Mouse (Mus musculus): ENCODE measurements at regions not wholly inside any gene's neighbourhood (a gene's known extent, or its start where the extent isn't known, plus 50 kb on each side); places are given as distances from the start of the nearest gene placed in this dataset.

GRCm38 (mm10) chr15:44288181-44288580 is 4154.0 kb downstream of the 9330182O14Rik start:
- Histone ChIP-seq H3K27ac (replicated peaks) (no peak overlapping the region), H3K4me1 (no peaks in the 10 kb centered on the region), H3K9me3 (replicated peaks) (no peaks in the 10 kb centered on the region), H3K36me3 (no peaks in the 10 kb centered on the region), H3K27me3 (ENCODE audit: low read depth, poor library complexity, severe bottlenecking) (no peaks in the 10 kb centered on the region), H3K4me3 (no peak overlapping the region)
- no peak for DNase-seq (ENCODE audit: low spot score)
- WGBS: 90% methylated on average over 1 of the region's 1 CpGs

- H3K27ac ChIP-seq (replicated peaks): no peak overlapping the region
- H3K27me3 ChIP-seq (ENCODE audit: low read depth, poor library complexity, severe bottlenecking): no peaks in the 10 kb centered on the region
- no peak for DNase-seq (ENCODE audit: low spot score)
- H3K9me3 ChIP-seq (replicated peaks): no peaks in the 10 kb centered on the region
- WGBS: 81% methylated on average over 4 of the region's 4 CpGs
- no peaks in the 10 kb centered on the region for H3K36me3 ChIP-seq
- H3K4me1 ChIP-seq: no peaks in the 10 kb centered on the region
- H3K4me3 ChIP-seq: no peak overlapping the region
Measured at GRCm38 (mm10) chr15:44288704-44289103, 4154.5 kb downstream of the 9330182O14Rik start.

DNA sequence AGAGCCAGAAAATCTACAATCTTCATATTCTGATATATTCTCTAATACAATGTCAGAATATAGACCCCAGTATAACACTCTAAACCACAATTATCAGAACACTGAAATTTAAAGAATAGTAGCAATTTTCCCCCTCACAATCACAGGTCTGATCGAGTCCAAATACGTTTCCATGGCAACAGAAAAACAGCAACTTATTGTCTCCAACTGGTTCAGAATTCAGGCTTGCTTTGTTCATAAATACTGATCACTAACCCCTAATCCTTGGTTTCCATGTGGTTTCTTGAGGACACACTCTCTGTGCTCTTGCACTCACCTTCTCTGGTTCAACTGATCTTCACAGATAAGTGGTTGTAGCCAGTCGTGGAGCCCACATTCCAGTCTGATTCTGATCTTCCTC is 4167.3 kb downstream of the 9330182O14Rik start:
- no peak for DNase-seq (ENCODE audit: low spot score)
- no peaks in the 10 kb centered on the region for H3K9me3 ChIP-seq (replicated peaks)
- no peak overlapping the region for H3K4me3 ChIP-seq
- WGBS: 75% methylated on average over 3 of the region's 3 CpGs
- H3K36me3 ChIP-seq: no peaks in the 10 kb centered on the region
- no peaks in the 10 kb centered on the region for H3K4me1 ChIP-seq
- H3K27ac ChIP-seq (replicated peaks): no peak overlapping the region
- no peaks in the 10 kb centered on the region for H3K27me3 ChIP-seq (ENCODE audit: low read depth, poor library complexity, severe bottlenecking)

DNA sequence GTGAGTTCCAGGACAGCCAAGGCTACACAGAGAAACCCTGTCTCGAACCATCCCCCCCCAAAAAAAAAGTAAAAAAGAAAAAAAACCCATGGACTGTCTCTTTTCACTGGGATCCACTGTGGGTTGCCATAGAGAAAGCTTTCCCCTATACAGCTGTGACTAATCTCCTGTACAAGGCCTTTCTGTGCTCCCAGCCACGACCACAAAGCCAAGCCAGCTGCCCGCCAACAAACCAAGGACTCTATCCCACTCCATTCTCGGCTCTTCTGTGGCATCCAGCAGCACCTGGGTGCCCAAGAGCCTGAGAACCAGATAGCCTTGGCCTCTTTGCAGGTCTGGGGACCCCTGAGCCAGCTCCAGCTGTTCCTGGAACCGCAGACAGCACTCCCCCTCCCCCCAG is 4176.7 kb downstream of the 9330182O14Rik start:
- Histone ChIP-seq H3K9me3 (replicated peaks) (no peaks in the 10 kb centered on the region), H3K4me1 (peaks cover 3% of the 10 kb centered on the region; the same call in 1 of the 2 replicates), H3K27me3 (ENCODE audit: low read depth, poor library complexity, severe bottlenecking) (no peaks in the 10 kb centered on the region), H3K36me3 (no peaks in the 10 kb centered on the region), H3K27ac (replicated peaks) (peak overlapping the region; percentile 23; the same call in 1 of the 2 replicates), H3K4me3 (no peak overlapping the region)
- no peak for DNase-seq (ENCODE audit: low spot score)
- 62% methylated on average over 5 of the region's 5 CpGs for WGBS

DNA sequence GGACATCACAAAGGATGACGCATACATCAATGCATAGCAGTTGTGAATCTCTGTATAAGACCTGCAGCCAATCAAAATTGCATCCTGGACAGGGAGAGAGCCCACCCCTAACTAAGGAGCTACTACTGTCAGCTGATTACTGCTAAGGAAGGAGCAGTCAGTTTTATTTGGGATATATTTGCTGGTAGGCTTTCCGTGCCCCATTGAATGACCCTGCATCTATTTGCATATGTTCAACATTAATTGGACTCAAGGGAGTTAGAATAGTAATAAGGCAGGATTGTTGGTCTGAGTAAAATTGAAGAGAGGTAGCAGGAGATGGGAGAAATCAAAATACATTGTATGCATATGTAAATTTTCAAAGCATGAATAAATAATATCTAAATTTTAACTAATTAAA is 4179.1 kb downstream of the 9330182O14Rik start:
- Histone ChIP-seq H3K36me3 (no peaks in the 10 kb centered on the region), H3K9me3 (replicated peaks) (no peaks in the 10 kb centered on the region), H3K27me3 (ENCODE audit: low read depth, poor library complexity, severe bottlenecking) (no peaks in the 10 kb centered on the region), H3K4me3 (no peak overlapping the region), H3K4me1 (peaks cover 3% of the 10 kb centered on the region; the same call in 1 of the 2 replicates), H3K27ac (replicated peaks) (no peak overlapping the region)
- no peak for DNase-seq (ENCODE audit: low spot score)
- 88% methylated on average over 2 of the region's 2 CpGs for WGBS
